Mouse (Mus musculus): ENCODE measurements around the gene Grhl3. TPM values are rescaled to one million over a fixed set of nuclear protein-coding genes. Genes with fewer than 3 reads are reported as not detected.

Gene Grhl3
- polyA plus RNA-seq, 1 experiment from 2014 or later: 4.4 TPM

DNA sequence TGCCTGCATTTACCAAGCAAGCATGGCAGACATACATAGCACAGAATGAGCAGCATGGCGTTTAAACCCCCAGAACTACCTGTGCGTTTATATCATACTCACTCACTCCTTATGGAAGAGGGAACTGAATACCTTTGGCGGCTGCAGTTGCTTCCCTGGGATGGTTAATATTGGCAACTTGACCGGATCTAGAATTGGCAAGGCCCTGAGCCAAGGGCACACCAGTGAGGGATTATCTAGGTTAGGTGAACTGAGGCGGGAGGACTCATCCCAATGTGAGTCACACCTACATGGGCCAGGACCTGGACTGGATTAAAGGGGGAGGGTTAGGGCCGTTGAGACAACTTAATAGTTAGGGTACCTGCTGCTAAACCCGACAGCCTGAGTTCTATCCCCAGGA is 32.8 kb upstream of the Grhl3 start:
- no peak overlapping the region for H3K9ac ChIP-seq (ENCODE audit: low read depth, low read length)
- no peaks in the 10 kb centered on the region for H3K9me3 ChIP-seq (ENCODE audit: control insufficient read depth, low read length)
- H3K27me3 ChIP-seq (ENCODE audit: control insufficient read depth, insufficient read depth, low read length): no peaks in the 10 kb centered on the region
- WGBS: 92% methylated on average over 7 of the region's 7 CpGs
- H3K4me2 ChIP-seq (replicated peaks; ENCODE audit: low read depth, low read length): no peak overlapping the region
- no peak overlapping the region for H3K27ac ChIP-seq (ENCODE audit: low read depth, low read length)
- DNase-seq (ENCODE audit: low spot score): no peak
- ATAC-seq (ENCODE audit: low FRiP score): no peak
- no peaks in the 10 kb centered on the region for H3K4me1 ChIP-seq (replicated peaks; ENCODE audit: control insufficient read depth, insufficient read depth, low read length)
- no peak overlapping the region for H3K4me3 ChIP-seq (ENCODE audit: low read depth, low read length)
- H3K36me3 ChIP-seq (ENCODE audit: control insufficient read depth, insufficient read depth, low read length): no peaks in the 10 kb centered on the region

DNA sequence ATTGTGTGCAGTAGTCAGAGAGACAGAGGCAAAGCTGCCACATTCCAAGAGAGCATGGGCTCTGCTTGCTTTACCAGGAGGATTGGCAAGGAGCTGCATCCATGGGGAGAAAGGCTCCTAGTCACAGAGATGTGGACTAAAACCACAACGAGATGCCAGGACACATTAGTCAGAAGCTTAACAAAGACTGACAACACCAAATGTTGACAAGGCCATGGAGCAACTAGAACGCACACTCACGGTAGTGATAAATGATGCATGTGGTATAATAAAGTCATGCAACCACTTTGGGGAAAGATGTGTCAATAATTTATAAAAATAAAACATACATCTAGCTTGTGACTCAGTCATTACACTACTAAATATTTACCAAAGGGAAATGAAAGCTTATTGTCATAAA is 28.1 kb upstream of the Grhl3 start:
- ATAC-seq (ENCODE audit: low FRiP score) (no peak), DNase-seq (ENCODE audit: low spot score) (no peak)
- 91% methylated on average over 3 of the region's 3 CpGs for WGBS
- H3K27ac ChIP-seq (ENCODE audit: low read depth, low read length): no peak overlapping the region
- no peak overlapping the region for H3K9ac ChIP-seq (ENCODE audit: low read depth, low read length)
- no peaks in the 10 kb centered on the region for H3K36me3 ChIP-seq (ENCODE audit: control insufficient read depth, insufficient read depth, low read length)
- no peak overlapping the region for H3K4me2 ChIP-seq (replicated peaks; ENCODE audit: low read depth, low read length)
- H3K4me3 ChIP-seq (ENCODE audit: low read depth, low read length): no peak overlapping the region
- H3K9me3 ChIP-seq (ENCODE audit: control insufficient read depth, low read length): no peaks in the 10 kb centered on the region
- H3K27me3 ChIP-seq (ENCODE audit: control insufficient read depth, insufficient read depth, low read length): no peaks in the 10 kb centered on the region
- no peaks in the 10 kb centered on the region for H3K4me1 ChIP-seq (replicated peaks; ENCODE audit: control insufficient read depth, insufficient read depth, low read length)

DNA sequence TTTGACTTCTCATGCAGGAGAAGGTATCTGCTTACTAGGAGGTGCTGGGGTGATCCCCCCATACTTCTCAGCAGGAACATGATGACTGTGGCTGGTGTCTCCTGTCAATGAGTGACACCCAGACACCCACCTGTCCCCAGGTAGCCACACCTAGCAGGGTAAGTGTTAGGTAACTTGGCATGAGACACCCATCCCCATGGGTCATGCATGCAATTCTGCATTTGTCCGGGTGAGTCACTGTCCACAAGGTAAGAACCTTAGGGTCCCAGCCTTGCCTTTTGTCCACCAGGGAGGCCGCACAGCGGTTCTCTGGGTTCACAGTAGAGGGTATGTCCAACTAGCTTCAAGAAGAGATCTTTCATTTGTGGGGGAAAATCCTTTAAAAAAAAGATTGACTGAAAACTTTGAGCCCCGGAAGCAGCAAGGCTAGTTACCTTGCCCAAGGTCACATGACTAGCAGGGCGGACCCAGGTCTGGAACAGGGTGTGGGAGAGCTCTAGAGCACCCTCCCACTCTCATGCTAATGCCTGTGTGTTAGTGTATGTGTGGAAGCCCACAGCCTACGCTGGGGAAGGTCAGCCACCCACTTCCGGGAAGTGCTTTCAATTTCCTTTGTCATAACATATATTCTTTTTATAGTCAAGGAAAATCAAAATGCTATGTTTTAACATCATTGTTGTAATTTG is 26.2 kb upstream of the Grhl3 start:
- WGBS: 79% methylated on average over 7 of the region's 7 CpGs
- no peaks in the 10 kb centered on the region for H3K9me3 ChIP-seq (ENCODE audit: control insufficient read depth, low read length)
- ATAC-seq (ENCODE audit: low FRiP score): no peak

DNA sequence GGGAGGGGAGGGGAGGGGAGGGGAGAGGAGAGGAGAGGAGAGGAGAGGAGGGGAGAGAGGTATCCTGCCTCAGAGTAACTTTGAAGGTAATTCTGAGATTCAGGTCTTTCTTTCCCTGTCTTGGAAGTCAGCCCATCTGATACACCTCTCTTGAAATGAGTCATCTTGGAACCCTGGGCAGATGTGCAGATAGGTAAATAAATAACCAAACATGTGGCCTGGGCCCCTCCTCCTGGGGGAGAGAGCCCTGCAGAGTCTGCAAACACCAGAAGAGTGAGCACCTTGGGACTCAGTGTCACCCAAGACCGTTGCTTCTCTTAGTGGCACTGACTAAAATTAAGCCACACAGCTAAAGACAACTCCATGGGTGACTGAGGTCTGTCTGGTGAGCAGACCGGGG is 25.6 kb upstream of the Grhl3 start:
- no peak overlapping the region for H3K9ac ChIP-seq (ENCODE audit: low read depth, low read length)
- 62% methylated on average over 1 of the region's 2 CpGs for WGBS
- no peaks in the 10 kb centered on the region for H3K36me3 ChIP-seq (ENCODE audit: control insufficient read depth, insufficient read depth, low read length)
- no peaks in the 10 kb centered on the region for H3K27me3 ChIP-seq (ENCODE audit: control insufficient read depth, insufficient read depth, low read length)
- 0 out of 2 replicates have a peak, but pooled peaks cover 2% of the 10 kb centered on the region for H3K4me1 ChIP-seq (replicated peaks; ENCODE audit: control insufficient read depth, insufficient read depth, low read length)
- no peak for ATAC-seq (ENCODE audit: low FRiP score)
- no peak overlapping the region for H3K27ac ChIP-seq (ENCODE audit: low read depth, low read length)
- H3K4me3 ChIP-seq (ENCODE audit: low read depth, low read length): no peak overlapping the region
- no peak for DNase-seq (ENCODE audit: low spot score)
- H3K9me3 ChIP-seq (ENCODE audit: control insufficient read depth, low read length): no peaks in the 10 kb centered on the region
- no peak overlapping the region for H3K4me2 ChIP-seq (replicated peaks; ENCODE audit: low read depth, low read length)

More for the DNA sequence above, 26.2 kb upstream of the Grhl3 start:
- Histone ChIP-seq H3K27ac (ENCODE audit: low read depth, low read length) (no peak overlapping the region), H3K4me1 (replicated peaks; ENCODE audit: control insufficient read depth, insufficient read depth, low read length) (0 out of 2 replicates have a peak, but pooled peaks cover 2% of the 10 kb centered on the region), H3K4me2 (replicated peaks; ENCODE audit: low read depth, low read length) (no peak overlapping the region), H3K9ac (ENCODE audit: low read depth, low read length) (no peak overlapping the region), H3K27me3 (ENCODE audit: control insufficient read depth, insufficient read depth, low read length) (no peaks in the 10 kb centered on the region), H3K36me3 (ENCODE audit: control insufficient read depth, insufficient read depth, low read length) (no peaks in the 10 kb centered on the region), H3K4me3 (ENCODE audit: low read depth, low read length) (no peak overlapping the region)
- DNase-seq (ENCODE audit: low spot score): no peak

DNA sequence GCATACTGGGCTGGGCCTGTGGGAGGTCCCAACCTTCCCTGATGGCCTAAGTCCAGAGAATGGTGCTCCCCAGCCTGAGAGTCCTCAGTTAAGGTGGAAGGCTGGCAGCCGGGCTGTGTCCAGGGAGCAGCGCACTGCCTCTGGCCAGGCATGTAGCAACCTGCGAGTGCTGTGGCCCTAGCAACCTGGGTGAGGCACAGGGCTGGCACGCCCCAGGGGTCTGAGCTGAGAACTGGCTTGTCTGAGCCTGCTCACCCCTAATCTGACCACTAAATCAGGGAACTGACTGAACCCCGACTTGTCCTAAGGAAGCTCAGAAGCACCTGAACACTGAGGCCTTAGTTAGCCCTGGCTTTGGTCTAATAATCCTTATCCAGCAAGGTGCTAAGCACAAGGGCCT is 24.1 kb upstream of the Grhl3 start:
- Histone ChIP-seq H3K4me1 (replicated peaks; ENCODE audit: control insufficient read depth, insufficient read depth, low read length) (0 out of 2 replicates have a peak, but pooled peaks cover 2% of the 10 kb centered on the region), H3K36me3 (ENCODE audit: control insufficient read depth, insufficient read depth, low read length) (no peaks in the 10 kb centered on the region), H3K9ac (ENCODE audit: low read depth, low read length) (no peak overlapping the region), H3K4me3 (ENCODE audit: low read depth, low read length) (no peak overlapping the region), H3K27ac (ENCODE audit: low read depth, low read length) (no peak overlapping the region), H3K27me3 (ENCODE audit: control insufficient read depth, insufficient read depth, low read length) (no peaks in the 10 kb centered on the region), H3K9me3 (ENCODE audit: control insufficient read depth, low read length) (no peaks in the 10 kb centered on the region), H3K4me2 (replicated peaks; ENCODE audit: low read depth, low read length) (no peak overlapping the region)
- DNase-seq (ENCODE audit: low spot score) (no peak), ATAC-seq (ENCODE audit: low FRiP score) (no peak)
- 91% methylated on average over 5 of the region's 5 CpGs for WGBS

DNA sequence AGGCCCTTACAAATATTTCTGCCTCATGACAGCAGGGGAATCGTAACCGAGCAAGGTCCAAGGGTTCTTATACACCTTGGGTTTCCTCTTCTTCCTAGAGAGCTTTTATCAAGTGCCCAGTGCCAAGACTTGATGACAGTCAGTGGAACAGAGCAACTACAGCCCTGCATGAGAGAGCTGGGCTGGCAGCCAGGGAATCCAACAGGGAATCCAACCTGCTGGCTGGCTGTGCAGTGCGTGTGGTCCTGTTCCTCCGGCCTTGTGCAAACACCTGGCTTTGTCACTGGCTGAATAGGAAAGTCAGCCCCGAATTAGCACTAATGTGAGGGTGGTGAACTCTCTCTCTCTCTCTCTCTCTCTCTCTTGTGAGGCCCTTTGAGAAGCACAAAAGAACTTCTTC is 22.5 kb upstream of the Grhl3 start:
- H3K27me3 ChIP-seq (ENCODE audit: control insufficient read depth, insufficient read depth, low read length): no peaks in the 10 kb centered on the region
- 0 out of 2 replicates have a peak, but pooled peaks cover 2% of the 10 kb centered on the region for H3K4me1 ChIP-seq (replicated peaks; ENCODE audit: control insufficient read depth, insufficient read depth, low read length)
- H3K4me2 ChIP-seq (replicated peaks; ENCODE audit: low read depth, low read length): no peak overlapping the region
- H3K27ac ChIP-seq (ENCODE audit: low read depth, low read length): no peak overlapping the region
- 59% methylated on average over 5 of the region's 5 CpGs for WGBS
- ATAC-seq (ENCODE audit: low FRiP score) (no peak), DNase-seq (ENCODE audit: low spot score) (no peak)
- no peaks in the 10 kb centered on the region for H3K36me3 ChIP-seq (ENCODE audit: control insufficient read depth, insufficient read depth, low read length)
- H3K9ac ChIP-seq (ENCODE audit: low read depth, low read length): no peak overlapping the region
- no peak overlapping the region for H3K4me3 ChIP-seq (ENCODE audit: low read depth, low read length)
- no peaks in the 10 kb centered on the region for H3K9me3 ChIP-seq (ENCODE audit: control insufficient read depth, low read length)

DNA sequence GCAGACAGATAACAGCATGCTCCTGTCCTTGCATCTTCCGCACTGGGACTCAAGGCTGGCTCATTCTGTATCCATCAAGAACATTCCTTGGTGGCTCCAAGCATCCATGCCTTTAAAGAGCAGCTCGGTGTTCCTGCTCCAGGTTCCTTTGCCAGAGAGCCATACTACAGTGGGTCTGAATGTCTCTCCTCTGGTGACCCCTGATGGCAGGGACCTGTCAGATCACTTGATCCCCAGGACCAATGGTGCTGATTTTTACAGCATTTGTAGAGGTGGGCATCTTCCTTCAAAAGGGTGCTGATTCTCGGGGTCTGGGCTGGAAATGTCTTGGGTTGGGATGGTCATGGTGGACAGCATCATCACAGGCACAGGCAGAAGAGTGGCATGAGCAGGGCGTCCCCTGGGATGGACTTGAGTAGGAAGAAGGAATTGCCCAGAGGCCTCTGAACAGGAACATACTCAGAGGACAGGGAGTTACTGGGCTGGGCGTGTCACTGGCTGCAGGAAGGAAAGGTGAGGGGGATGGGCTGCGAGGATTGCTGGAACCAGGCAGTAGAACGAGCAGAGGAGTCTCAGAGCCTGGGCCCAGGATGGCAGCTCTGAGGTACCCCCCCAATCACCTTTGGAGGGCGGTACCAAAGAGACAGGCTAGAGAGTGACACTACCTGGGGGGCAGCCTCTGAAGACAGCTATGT is 18.3 kb upstream of the Grhl3 start:
- ATAC-seq (ENCODE audit: low FRiP score) (no peak), DNase-seq (ENCODE audit: low spot score) (no peak)
- H3K4me1 ChIP-seq (replicated peaks; ENCODE audit: control insufficient read depth, insufficient read depth, low read length): 0 out of 2 replicates have a peak, but pooled peaks cover 2% of the 10 kb centered on the region
- H3K9me3 ChIP-seq (ENCODE audit: control insufficient read depth, low read length): no peaks in the 10 kb centered on the region
- no peak overlapping the region for H3K27ac ChIP-seq (ENCODE audit: low read depth, low read length)
- no peak overlapping the region for H3K4me2 ChIP-seq (replicated peaks; ENCODE audit: low read depth, low read length)
- H3K9ac ChIP-seq (ENCODE audit: low read depth, low read length): no peak overlapping the region
- H3K27me3 ChIP-seq (ENCODE audit: control insufficient read depth, insufficient read depth, low read length): no peaks in the 10 kb centered on the region
- WGBS: 62% methylated on average over 8 of the region's 8 CpGs
- H3K4me3 ChIP-seq (ENCODE audit: low read depth, low read length): no peak overlapping the region
- no peaks in the 10 kb centered on the region for H3K36me3 ChIP-seq (ENCODE audit: control insufficient read depth, insufficient read depth, low read length)

DNA sequence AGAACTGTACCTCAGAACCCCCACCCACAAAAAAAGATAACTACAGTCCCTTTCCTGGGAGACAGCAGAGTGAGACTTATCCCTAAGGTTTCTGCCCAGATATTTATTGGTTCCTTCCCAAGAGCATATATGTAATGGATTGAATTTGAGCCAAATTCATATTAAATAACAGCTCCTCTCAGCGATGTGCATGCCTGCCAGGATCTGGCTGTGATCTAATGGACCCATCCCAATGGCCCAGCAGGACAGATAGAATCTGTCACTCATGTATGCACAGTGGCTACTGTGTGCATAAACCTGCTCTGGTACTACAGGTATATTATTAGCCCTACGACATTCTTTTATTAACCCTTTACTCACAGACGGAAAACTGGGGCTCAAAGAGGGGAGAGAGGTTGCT is 17.7 kb upstream of the Grhl3 start:
- ATAC-seq (ENCODE audit: low FRiP score) (no peak), DNase-seq (ENCODE audit: low spot score) (no peak)
- H3K9ac ChIP-seq (ENCODE audit: low read depth, low read length): no peak overlapping the region
- no peak overlapping the region for H3K27ac ChIP-seq (ENCODE audit: low read depth, low read length)
- H3K27me3 ChIP-seq (ENCODE audit: control insufficient read depth, insufficient read depth, low read length): no peaks in the 10 kb centered on the region
- no peaks in the 10 kb centered on the region for H3K9me3 ChIP-seq (ENCODE audit: control insufficient read depth, low read length)
- no peak overlapping the region for H3K4me3 ChIP-seq (ENCODE audit: low read depth, low read length)
- 70% methylated on average over 3 of the region's 3 CpGs for WGBS
- no peaks in the 10 kb centered on the region for H3K36me3 ChIP-seq (ENCODE audit: control insufficient read depth, insufficient read depth, low read length)
- H3K4me2 ChIP-seq (replicated peaks; ENCODE audit: low read depth, low read length): no peak overlapping the region
- H3K4me1 ChIP-seq (replicated peaks; ENCODE audit: control insufficient read depth, insufficient read depth, low read length): 0 out of 2 replicates have a peak, but pooled peaks cover 2% of the 10 kb centered on the region

DNA sequence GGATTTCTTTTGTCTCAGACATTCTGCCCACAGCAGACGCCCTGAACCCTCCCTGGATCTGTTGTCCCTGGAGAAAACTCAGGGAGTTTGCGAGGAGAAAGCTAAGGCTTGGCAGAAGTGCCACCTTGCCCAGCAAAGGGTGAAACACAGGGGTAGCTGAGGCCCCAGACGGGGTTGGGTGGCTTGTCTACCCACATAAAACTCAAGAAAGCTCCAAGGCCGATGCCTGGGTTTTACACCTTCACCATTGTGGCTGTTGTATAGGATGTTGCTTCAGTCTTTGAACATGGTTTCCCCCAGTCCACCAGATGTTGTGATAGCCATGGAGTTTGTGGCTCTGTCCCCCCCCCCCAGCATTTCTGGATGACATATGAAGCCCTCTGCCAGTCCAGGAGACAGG is 11.4 kb upstream of the Grhl3 start:
- no peaks in the 10 kb centered on the region for H3K9me3 ChIP-seq (ENCODE audit: control insufficient read depth, low read length)
- H3K27ac ChIP-seq (ENCODE audit: low read depth, low read length): no peak overlapping the region
- DNase-seq (ENCODE audit: low spot score) (no peak), ATAC-seq (ENCODE audit: low FRiP score) (no peak)
- 60% methylated on average over 4 of the region's 4 CpGs for WGBS
- H3K9ac ChIP-seq (ENCODE audit: low read depth, low read length): no peak overlapping the region
- H3K36me3 ChIP-seq (ENCODE audit: control insufficient read depth, insufficient read depth, low read length): no peaks in the 10 kb centered on the region
- H3K27me3 ChIP-seq (ENCODE audit: control insufficient read depth, insufficient read depth, low read length): no peaks in the 10 kb centered on the region
- H3K4me1 ChIP-seq (replicated peaks; ENCODE audit: control insufficient read depth, insufficient read depth, low read length): no peaks in the 10 kb centered on the region
- H3K4me3 ChIP-seq (ENCODE audit: low read depth, low read length): no peak overlapping the region
- H3K4me2 ChIP-seq (replicated peaks; ENCODE audit: low read depth, low read length): no peak overlapping the region

Measured in hindbrain, embryonic 11.5 days (tissue).